Mouse (Mus musculus): ENCODE measurements around the gene Tango6. TPM values are rescaled to one million over a fixed set of nuclear protein-coding genes. Genes with fewer than 3 reads are reported as not detected.

Gene Tango6
- total and polyA plus RNA-seq, 2 experiments from 2014 or later = 4.0 to 13.5 TPM

- TF ChIP-seq EP300 (IDR thresholded peaks at IDR 0.05; ENCODE audit: low read depth) = no peak
- TF ChIP-seq CTCF (IDR thresholded peaks at IDR 0.05; ENCODE audit: low read depth) = no peak
- WGBS = 56% methylated on average over 2 of the region's 2 CpGs
- H3K4me3 ChIP-seq (ENCODE audit: low read depth, low read length) = no peak overlapping the region
- no peak overlapping the region for H3K27ac ChIP-seq (ENCODE audit: low read depth)
- H3K9ac ChIP-seq (replicated peaks; ENCODE audit: low read depth, low read length) = no peak overlapping the region
- no peak overlapping the region for H3K4me2 ChIP-seq (ENCODE audit: low read depth, low read length)
- peaks cover 21% of the 10 kb centered on the region for H3K36me3 ChIP-seq (replicated peaks; ENCODE audit: control insufficient read depth, insufficient read depth, low read length)
- no peaks in the 10 kb centered on the region for H3K9me3 ChIP-seq (replicated peaks; ENCODE audit: control insufficient read depth, low read length)
- no peaks in the 10 kb centered on the region for H3K27me3 ChIP-seq (ENCODE audit: control insufficient read depth, insufficient read depth, low read length)
- H3K4me1 ChIP-seq (ENCODE audit: control insufficient read depth, insufficient read depth) = no peaks in the 10 kb centered on the region
- ATAC-seq (ENCODE audit: insufficient read depth, low read depth) (no peak), DNase-seq (ENCODE audit: low spot score) (no peak)
Observed at GRCm38 (mm10) chr8:106723921-106724320, 41.1 kb downstream of the Tango6 start.

GRCm38 (mm10) chr8:106726551-106726950 is 43.7 kb downstream of the Tango6 start:
- DNase-seq (ENCODE audit: low spot score) (no peak), ATAC-seq (ENCODE audit: insufficient read depth, low read depth) (no peak)
- Histone ChIP-seq H3K4me2 (ENCODE audit: low read depth, low read length) (no peak overlapping the region), H3K4me3 (ENCODE audit: low read depth, low read length) (no peak overlapping the region), H3K27ac (ENCODE audit: low read depth) (no peak overlapping the region), H3K4me1 (ENCODE audit: control insufficient read depth, insufficient read depth) (no peaks in the 10 kb centered on the region), H3K9ac (replicated peaks; ENCODE audit: low read depth, low read length) (no peak overlapping the region), H3K27me3 (ENCODE audit: control insufficient read depth, insufficient read depth, low read length) (no peaks in the 10 kb centered on the region), H3K36me3 (replicated peaks; ENCODE audit: control insufficient read depth, insufficient read depth, low read length) (peaks cover 17% of the 10 kb centered on the region), H3K9me3 (replicated peaks; ENCODE audit: control insufficient read depth, low read length) (no peaks in the 10 kb centered on the region)
- 76% methylated on average over 6 of the region's 6 CpGs for WGBS
- TF ChIP-seq EP300 (IDR thresholded peaks at IDR 0.05; ENCODE audit: low read depth) (no peak), CTCF (IDR thresholded peaks at IDR 0.05; ENCODE audit: low read depth) (no peak)

GRCm38 (mm10) chr8:106727241-106727835 is 44.5 kb downstream of the Tango6 start:
- ATAC-seq (ENCODE audit: insufficient read depth, low read depth) = no peak
- H3K27ac ChIP-seq (ENCODE audit: low read depth) = no peak overlapping the region
- no peak overlapping the region for H3K4me2 ChIP-seq (ENCODE audit: low read depth, low read length)
- H3K4me3 ChIP-seq (ENCODE audit: low read depth, low read length) = no peak overlapping the region
- WGBS = 43% methylated on average over 16 of the region's 16 CpGs
- H3K4me1 ChIP-seq (ENCODE audit: control insufficient read depth, insufficient read depth) = no peaks in the 10 kb centered on the region
- H3K27me3 ChIP-seq (ENCODE audit: control insufficient read depth, insufficient read depth, low read length) = no peaks in the 10 kb centered on the region
- no peaks in the 10 kb centered on the region for H3K9me3 ChIP-seq (replicated peaks; ENCODE audit: control insufficient read depth, low read length)
- peaks cover 17% of the 10 kb centered on the region for H3K36me3 ChIP-seq (replicated peaks; ENCODE audit: control insufficient read depth, insufficient read depth, low read length)
- no peak for DNase-seq (ENCODE audit: low spot score)
- H3K9ac ChIP-seq (replicated peaks; ENCODE audit: low read depth, low read length) = no peak overlapping the region
- no peak for TF ChIP-seq CTCF (IDR thresholded peaks at IDR 0.05; ENCODE audit: low read depth)
- no peak for TF ChIP-seq EP300 (IDR thresholded peaks at IDR 0.05; ENCODE audit: low read depth)

- H3K27ac ChIP-seq (ENCODE audit: low read depth) = no peak overlapping the region
- no peak overlapping the region for H3K4me2 ChIP-seq (ENCODE audit: low read depth, low read length)
- WGBS = 70% methylated on average over 1 of the region's 1 CpGs
Observed at GRCm38 (mm10) chr8:106727889-106728288, 45.0 kb downstream of the Tango6 start.

GRCm38 (mm10) chr8:106732921-106733320 is 50.1 kb downstream of the Tango6 start:
- DNase-seq (ENCODE audit: low spot score) (no peak), ATAC-seq (ENCODE audit: insufficient read depth, low read depth) (no peak)
- Histone ChIP-seq H3K4me1 (ENCODE audit: control insufficient read depth, insufficient read depth) (peaks cover 17% of the 10 kb centered on the region; the same call in 1 of the 2 replicates), H3K9me3 (replicated peaks; ENCODE audit: control insufficient read depth, low read length) (no peaks in the 10 kb centered on the region), H3K4me3 (ENCODE audit: low read depth, low read length) (no peak overlapping the region), H3K27ac (ENCODE audit: low read depth) (peak overlapping the region; percentile 83), H3K9ac (replicated peaks; ENCODE audit: low read depth, low read length) (no peak overlapping the region), H3K36me3 (replicated peaks; ENCODE audit: control insufficient read depth, insufficient read depth, low read length) (peaks cover 12% of the 10 kb centered on the region; the same call in 1 of the 2 replicates), H3K27me3 (ENCODE audit: control insufficient read depth, insufficient read depth, low read length) (no peaks in the 10 kb centered on the region), H3K4me2 (ENCODE audit: low read depth, low read length) (no peak overlapping the region)
- TF ChIP-seq CTCF (IDR thresholded peaks at IDR 0.05; ENCODE audit: low read depth) = no peak
- no peak for TF ChIP-seq EP300 (IDR thresholded peaks at IDR 0.05; ENCODE audit: low read depth)
- WGBS = 24% methylated on average over 5 of the region's 5 CpGs

More at GRCm38 (mm10) chr8:106727889-106728288, 45.0 kb downstream of the Tango6 start:
- H3K4me1 ChIP-seq (ENCODE audit: control insufficient read depth, insufficient read depth) = peaks cover 5% of the 10 kb centered on the region; the same call in 1 of the 2 replicates
- no peaks in the 10 kb centered on the region for H3K9me3 ChIP-seq (replicated peaks; ENCODE audit: control insufficient read depth, low read length)
- ATAC-seq (ENCODE audit: insufficient read depth, low read depth) = no peak
- no peak overlapping the region for H3K4me3 ChIP-seq (ENCODE audit: low read depth, low read length)
- no peak overlapping the region for H3K9ac ChIP-seq (replicated peaks; ENCODE audit: low read depth, low read length)
- no peaks in the 10 kb centered on the region for H3K27me3 ChIP-seq (ENCODE audit: control insufficient read depth, insufficient read depth, low read length)
- DNase-seq (ENCODE audit: low spot score) = no peak
- TF ChIP-seq CTCF (IDR thresholded peaks at IDR 0.05; ENCODE audit: low read depth) (no peak), EP300 (IDR thresholded peaks at IDR 0.05; ENCODE audit: low read depth) (no peak)
- H3K36me3 ChIP-seq (replicated peaks; ENCODE audit: control insufficient read depth, insufficient read depth, low read length) = peaks cover 17% of the 10 kb centered on the region

GRCm38 (mm10) chr8:106733703-106734102 is 50.8 kb downstream of the Tango6 start:
- WGBS = 23% methylated on average over 3 of the region's 3 CpGs

More at GRCm38 (mm10) chr8:106733703-106734102, 50.8 kb downstream of the Tango6 start:
- H3K9me3 ChIP-seq (replicated peaks; ENCODE audit: control insufficient read depth, low read length) = no peaks in the 10 kb centered on the region
- H3K4me3 ChIP-seq (ENCODE audit: low read depth, low read length) = no peak overlapping the region
- DNase-seq (ENCODE audit: low spot score) (peak; percentile 13), ATAC-seq (ENCODE audit: insufficient read depth, low read depth) (0 out of 2 replicates have a peak, but pooled peaks have one; percentile 30)
- H3K4me1 ChIP-seq (ENCODE audit: control insufficient read depth, insufficient read depth) = peaks cover 17% of the 10 kb centered on the region; the same call in 1 of the 2 replicates
- no peak overlapping the region for H3K4me2 ChIP-seq (ENCODE audit: low read depth, low read length)
- peak overlapping the region; percentile 83 for H3K27ac ChIP-seq (ENCODE audit: low read depth)
- no peak overlapping the region for H3K9ac ChIP-seq (replicated peaks; ENCODE audit: low read depth, low read length)
- H3K36me3 ChIP-seq (replicated peaks; ENCODE audit: control insufficient read depth, insufficient read depth, low read length) = peaks cover 18% of the 10 kb centered on the region; the same call in 1 of the 2 replicates
- TF ChIP-seq CTCF (IDR thresholded peaks at IDR 0.05; ENCODE audit: low read depth) (no peak), EP300 (IDR thresholded peaks at IDR 0.05; ENCODE audit: low read depth) (no peak)
- no peaks in the 10 kb centered on the region for H3K27me3 ChIP-seq (ENCODE audit: control insufficient read depth, insufficient read depth, low read length)
